Mouse (Mus musculus) erythroblast, adult 5-6 weeks (primary cell): ENCODE measurements around the gene Prepl. TPM values are rescaled to one million over a fixed set of nuclear protein-coding genes. Genes with fewer than 3 reads are reported as not detected.

Source experiments
- ATAC-seq: replicated peaks from 2 replicates; pipeline ENCODE4 v1.8.0; 2016; ENCODE audit warnings: moderate number of reproducible peaks, mild to moderate bottlenecking, moderate TSS enrichment, inconsistent platforms; ENCODE audit not compliant: poor library complexity, low FRiP score, severe bottlenecking
- total RNA-seq, 2 experiments: library from RNA; stranded (forward) in 1 of 2; stranded (reverse) in 1 of 2; fragments of 150-400 nt in 1 of 2; fragments of 200-764, 138-1000 nt in 1 of 2; gene quantifications; 2 replicates each; pipeline versions ENCODE4 v1.2.3 to v1.2.4; 2015 to 2017; ENCODE audit warnings: low replicate concordance in 2 of 2

Gene Prepl
- total RNA-seq, 2 experiments from 2014 or later = 3.7 to 17.9 TPM

GRCm38 (mm10) chr17:85027247-85027646, 62.8 kb downstream of the Prepl start:
- ATAC-seq = no peak

GRCm38 (mm10) chr17:85026436-85026835, 63.6 kb downstream of the Prepl start:
- no peak for ATAC-seq

GRCm38 (mm10) chr17:85025151-85025550, 64.9 kb downstream of the Prepl start:
- ATAC-seq = no peak

GRCm38 (mm10) chr17:85024237-85024636, 65.8 kb downstream of the Prepl start:
- no peak for ATAC-seq

GRCm38 (mm10) chr17:85023247-85024167, 66.5 kb downstream of the Prepl start:
- no peak for ATAC-seq

GRCm38 (mm10) chr17:85020343-85020742, 69.7 kb downstream of the Prepl start:
- no peak for ATAC-seq

- ATAC-seq = peak; percentile 82
Observed at GRCm38 (mm10) chr17:85018794-85019193, 71.2 kb downstream of the Prepl start.

GRCm38 (mm10) chr17:85018344-85018743, 71.7 kb downstream of the Prepl start:
- no peak for ATAC-seq

- no peak for ATAC-seq
Observed at GRCm38 (mm10) chr17:85014632-85015031, 75.4 kb downstream of the Prepl start.

GRCm38 (mm10) chr17:85013485-85013884, 76.6 kb downstream of the Prepl start:
- ATAC-seq = no peak

Other genes starting within 250 kb of the Prepl start
- gene Ppm1b, start 133.5 kb downstream of the Prepl start, total RNA-seq (2015; ENCODE audit: low replicate concordance) = 53.0 and 62.7 TPM in 2 replicates
- gene Ppm1b, start 133.5 kb downstream of the Prepl start, total RNA-seq (2017; ENCODE audit: low replicate concordance) = 69.9 and 108 TPM in 2 replicates
- not detected in 2 replicates for gene Slc3a1, start 61.9 kb downstream of the Prepl start, total RNA-seq (2015; ENCODE audit: low replicate concordance)
- not detected in 2 replicates for gene Slc3a1, start 61.9 kb downstream of the Prepl start, total RNA-seq (2017; ENCODE audit: low replicate concordance)
- gene Camkmt, start 311 bp upstream of the Prepl start, total RNA-seq (2015; ENCODE audit: low replicate concordance) = 2.3 TPM in 1 of 2 replicates, not detected in the other
- 1.5 and 2.8 TPM in 2 replicates for gene Camkmt, start 311 bp upstream of the Prepl start, total RNA-seq (2017; ENCODE audit: low replicate concordance)